Mouse (Mus musculus) ES-Bruce4 (cell line): ENCODE measurements around the gene Slc39a11.

ENCODE experiments used
- CTCF ChIP-seq: IDR thresholded peaks from one replicate; pipeline ENCODE4 v1.8.1; 2011; ENCODE audit warnings: low read depth, low read length
- EP300 ChIP-seq: IDR thresholded peaks from 2 replicates; pipeline ENCODE4 v1.6.1; 2011; ENCODE audit warnings: low read depth, low read length; ENCODE audit not compliant: insufficient read depth
- POLR2A ChIP-seq: IDR thresholded peaks from one replicate; pipeline ENCODE4 v1.8.1; 2011; ENCODE audit warnings: low read length; ENCODE audit not compliant: insufficient read depth

GRCm38 (mm10) chr11:113498889-113499288 is 151.0 kb downstream of the Slc39a11 start:
- TF ChIP-seq CTCF (peak; percentile 76), EP300 (no peak), POLR2A (no peak)
